Mouse (Mus musculus): ENCODE results near the gene Adam22.
"Not testable (repeated sequence)": the region's sequence is repeated elsewhere in the genome, so short reads cannot be mapped to it uniquely, and the experiment has no call there.

The Adam22 gene

GRCm38 (mm10) chr5:8055721-8056129, 312.2 kb downstream of the Adam22 start:
- DNase-seq, result peak; percentile 19

- DNase-seq, result no peak
Measured at GRCm38 (mm10) chr5:8053827-8054226, 314.1 kb downstream of the Adam22 start.

- no peak for DNase-seq
Measured at GRCm38 (mm10) chr5:8045855-8046254, 322.1 kb downstream of the Adam22 start, which contains the start of gene Sri. Gene Sri (plus strand): TSS chr5:8046078.

DNA sequence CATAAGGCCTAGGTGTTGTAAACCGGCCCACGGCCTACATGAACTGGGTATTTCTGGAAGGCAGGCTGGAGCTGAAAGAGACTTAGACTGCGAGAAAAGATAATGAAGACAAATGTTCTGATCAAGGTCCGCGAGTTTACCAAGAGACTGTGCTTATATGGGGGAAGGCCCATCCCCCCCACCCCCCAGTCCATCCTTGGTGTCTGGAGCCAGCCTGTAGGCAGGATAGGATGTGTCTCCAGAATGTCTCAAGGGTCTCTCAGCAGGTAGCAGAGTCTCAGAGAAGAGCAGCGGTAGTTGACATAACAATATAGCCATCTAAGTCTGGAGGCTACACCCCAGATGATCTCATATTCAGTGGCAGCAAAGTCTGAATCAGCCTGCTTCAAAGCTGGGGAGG, 333.4 kb downstream of the Adam22 start:
- DNase-seq, result not testable (repeated sequence)
